Mouse (Mus musculus): ENCODE data around the gene Ecd.

The Ecd gene

DNA sequence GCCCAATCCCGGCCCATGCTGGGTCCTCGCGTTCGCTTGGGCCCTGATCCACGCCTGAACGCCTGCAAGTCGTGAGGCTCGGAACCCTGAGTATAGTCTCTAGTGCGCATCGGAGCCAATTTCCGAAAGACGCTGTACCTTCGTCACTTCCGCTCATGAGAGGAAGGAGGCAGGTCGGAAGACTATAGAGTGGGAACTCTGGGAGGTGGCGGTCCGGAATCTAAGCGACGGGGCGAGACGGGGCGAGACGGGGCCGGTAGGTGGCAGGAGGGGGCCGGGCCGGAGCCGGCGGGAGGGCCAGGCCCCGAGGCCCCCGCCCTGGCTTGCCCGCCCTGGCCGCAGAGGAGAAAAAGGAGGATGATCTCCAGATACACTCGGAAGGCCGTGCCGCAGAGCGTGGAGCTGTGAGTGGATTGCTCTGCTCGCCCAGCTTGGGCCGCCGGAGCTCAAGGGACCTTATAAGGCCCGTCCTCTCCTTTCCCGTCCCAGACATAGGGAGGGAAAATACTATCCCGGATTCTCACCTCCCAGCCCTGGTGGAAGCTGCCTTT lies at the start of gene Ecd, which contains the start of gene Fam149b:
Gene Ecd, minus strand, starts transcription at position 131 of the 551 bp plus-strand sequence.
Gene Fam149b, plus strand, starts transcription at position 172 of the 551 bp plus-strand sequence.
- peak; percentile 88 for DNase-seq

DNA sequence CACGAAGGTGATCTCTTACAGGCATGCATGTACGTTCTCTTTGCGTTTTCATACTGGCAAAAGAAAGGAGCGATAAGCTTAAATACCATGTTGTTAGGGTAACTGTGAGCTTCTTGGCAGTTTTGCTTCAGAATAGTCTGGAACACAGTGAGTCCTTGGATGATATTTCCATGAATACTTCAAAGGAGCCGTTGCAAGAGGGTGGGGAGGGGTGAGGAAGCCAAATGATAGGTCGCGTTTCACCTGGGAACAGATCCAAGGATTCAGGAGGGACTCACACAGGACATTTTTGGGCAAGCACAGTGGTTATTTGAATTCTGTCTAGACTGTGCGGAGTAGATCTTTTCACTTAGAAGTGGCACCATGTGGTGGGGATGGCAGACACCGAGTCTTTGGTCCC lies 49.3 kb upstream of the Ecd start:
- DNase-seq, result no peak

DNA sequence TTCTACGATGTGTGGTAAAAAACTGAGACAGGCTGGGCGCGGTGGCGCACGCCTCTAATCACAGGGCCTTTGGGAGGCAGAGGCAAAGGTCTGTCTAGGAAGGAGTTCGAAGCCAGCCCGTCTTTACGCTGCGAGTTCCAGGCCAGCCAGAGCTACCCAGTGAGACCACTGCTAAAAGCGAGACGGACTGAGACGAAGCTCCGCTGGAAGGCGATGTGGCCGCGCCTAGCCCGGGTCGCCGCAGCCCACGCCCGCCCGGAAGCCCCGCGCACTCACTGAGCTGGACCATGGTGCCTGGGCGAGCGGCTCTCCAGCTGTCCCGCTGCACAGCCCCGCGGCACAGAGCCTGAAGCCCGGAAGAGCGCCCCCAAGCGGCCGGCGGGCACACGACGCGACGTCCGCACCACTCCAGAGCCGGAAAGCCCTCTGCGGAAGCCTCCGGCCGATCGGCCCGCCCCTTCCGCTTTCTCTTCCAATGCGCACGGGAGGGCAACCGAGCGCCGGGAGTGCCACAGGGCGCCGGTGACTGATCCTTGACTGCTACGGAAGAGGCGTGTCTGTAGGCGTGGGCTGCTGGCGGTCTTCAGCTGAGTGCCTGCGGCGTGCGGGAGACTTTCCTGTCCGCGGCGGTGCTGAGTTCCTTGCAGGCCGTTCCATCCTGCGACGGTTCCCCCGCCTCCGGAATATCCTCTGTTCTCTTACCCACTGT lies 45.4 kb upstream of the Ecd start, which contains the start of gene Mrps16:
Gene Mrps16, minus strand, starts transcription at position 430 of the 709 bp plus-strand sequence.
- DNase-seq, result peak; percentile 98

DNA sequence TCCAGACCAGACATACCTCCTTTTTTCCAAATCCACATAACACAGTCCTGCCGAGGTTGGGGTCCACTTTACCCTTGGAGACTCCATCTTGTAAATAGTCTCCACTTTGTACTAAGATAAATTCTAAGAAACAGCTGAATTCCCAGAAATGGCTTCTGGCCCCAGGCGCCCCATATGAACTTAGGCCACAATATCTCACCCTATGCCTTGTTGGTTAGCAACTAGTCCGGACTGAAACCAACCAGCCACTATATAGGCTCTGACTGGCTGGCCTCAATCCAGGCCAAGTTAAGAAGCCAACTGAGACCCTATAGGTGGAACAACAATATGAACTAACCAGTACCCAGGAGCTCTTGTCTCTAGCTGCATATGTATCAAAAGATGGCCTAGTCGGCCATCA lies 44.4 kb upstream of the Ecd start:
- peak; percentile 58 for DNase-seq

DNA sequence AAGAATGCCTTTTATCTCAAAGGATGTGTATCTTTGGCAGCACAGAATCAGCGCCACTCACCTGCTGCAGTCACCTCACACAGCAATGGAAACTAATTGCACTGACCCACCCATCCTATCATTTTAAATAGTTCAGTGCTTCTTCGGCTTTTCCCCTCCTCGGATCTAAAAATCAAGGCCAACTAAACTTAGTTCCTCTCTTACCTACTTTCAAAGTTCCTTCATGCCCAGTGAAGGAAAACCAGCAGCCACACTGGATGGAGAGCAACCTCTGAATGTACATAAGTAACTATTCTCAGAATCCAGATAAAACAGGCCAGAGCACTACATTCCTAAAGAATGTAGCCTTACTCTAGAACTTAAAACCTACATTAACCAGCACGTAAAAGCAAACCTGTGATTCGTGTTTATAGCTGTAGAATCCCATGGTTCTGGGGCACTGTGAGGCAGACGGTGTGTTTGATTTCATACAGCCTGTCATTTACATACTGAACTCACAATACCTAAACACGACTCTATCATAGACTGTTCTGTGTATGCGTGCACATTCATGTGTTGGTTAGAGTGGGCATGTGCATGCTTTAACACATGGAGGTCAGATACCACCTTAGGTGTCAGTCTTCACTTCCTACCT lies 41.6 kb upstream of the Ecd start:
- DNase-seq, result no peak

DNA sequence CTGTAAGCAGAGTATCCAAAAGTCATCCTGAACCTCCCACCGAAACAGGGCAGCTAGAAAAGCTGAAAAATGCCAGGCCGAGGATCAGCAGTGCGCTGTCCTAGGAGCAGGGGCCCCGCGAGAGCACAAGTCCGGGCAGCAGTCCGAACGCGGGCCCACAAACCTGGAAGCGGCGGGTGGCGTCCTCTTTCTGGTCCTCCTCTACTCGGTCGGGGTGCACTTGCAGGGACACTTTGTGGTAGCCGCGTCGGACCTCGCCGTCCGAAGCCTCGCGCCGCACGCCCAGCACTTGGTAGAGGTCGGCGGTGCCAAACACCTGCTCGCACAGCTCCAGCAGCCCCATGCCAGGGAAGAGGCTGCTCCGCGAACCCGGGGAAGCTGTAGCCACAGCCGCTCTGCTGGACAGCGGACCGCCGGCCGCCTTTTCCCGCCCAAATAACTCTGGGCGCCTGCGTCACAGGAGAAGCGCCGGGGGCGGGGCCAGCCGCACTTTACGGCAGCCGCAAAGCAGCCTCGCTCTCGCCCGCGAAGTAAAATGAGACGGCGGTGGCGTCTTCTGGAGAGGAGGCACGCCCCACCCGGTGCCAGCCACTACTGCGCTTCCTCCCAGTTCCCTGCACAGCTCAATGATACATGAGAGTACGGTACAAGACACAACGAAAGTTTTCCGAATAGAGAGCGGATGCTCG lies 40.7 kb upstream of the Ecd start, which contains the start of gene Dnajc9:
Gene Dnajc9, minus strand, starts transcription at position 470 of the 689 bp plus-strand sequence.
- DNase-seq, result peak; percentile 93

DNA sequence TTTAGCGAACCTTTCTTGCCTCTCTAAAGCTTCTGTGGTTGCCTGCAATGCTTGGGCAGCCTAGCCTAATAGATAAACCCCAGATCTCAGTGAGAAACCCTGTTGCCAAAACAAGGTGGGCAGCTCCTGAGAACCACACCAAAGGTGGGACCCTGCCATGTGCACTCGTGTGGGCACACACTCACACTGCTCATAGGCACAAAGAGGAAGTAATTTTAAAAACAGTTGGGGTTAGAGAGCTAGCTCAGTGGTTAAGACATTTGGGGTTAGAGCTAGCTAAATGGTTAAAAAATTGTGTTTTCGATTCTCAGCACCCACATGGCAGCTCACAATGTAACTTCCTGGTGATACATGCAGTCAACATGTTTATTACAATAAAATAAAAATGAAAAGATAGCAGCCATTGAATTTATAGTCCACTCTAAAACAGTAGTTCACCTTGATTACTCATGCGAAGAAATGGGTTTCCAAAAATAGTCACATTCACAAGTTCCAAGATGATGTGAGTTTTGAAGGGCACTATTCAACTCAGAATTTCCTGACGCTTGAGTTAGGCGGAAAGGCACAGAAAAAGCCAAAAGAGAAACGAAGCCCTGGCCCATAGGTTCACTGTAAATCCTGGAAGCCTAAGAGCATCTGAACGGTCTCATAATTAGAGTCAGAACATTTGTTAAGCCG lies 32.0 kb upstream of the Ecd start:
- DNase-seq, result no peak

DNA sequence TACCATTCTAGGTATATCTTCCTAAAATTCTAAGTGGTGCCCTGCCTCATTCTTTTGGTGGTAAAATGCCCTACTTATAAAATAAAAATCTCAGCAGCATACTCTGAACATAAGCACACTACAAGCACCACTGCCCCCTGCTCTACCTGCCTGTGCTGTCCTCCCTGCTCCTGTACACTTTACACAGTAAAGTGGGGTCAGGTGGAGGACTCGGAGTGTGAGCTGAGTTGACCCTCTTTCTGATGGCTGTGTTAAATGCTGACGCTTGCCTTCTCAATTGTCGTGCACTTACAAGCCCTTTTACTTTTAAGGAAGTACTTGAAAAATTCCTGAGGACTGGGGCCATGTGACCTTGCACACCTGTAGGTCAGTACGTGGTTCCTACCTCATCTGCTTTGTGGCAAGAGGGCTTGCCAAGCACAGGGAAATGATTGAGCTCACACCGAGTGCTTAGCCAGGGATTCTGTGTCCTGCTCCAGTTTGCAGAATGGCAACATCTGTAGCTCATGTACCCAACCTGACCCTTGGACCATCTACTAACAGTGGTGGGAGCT lies 31.2 kb upstream of the Ecd start:
- DNase-seq, result no peak

DNA sequence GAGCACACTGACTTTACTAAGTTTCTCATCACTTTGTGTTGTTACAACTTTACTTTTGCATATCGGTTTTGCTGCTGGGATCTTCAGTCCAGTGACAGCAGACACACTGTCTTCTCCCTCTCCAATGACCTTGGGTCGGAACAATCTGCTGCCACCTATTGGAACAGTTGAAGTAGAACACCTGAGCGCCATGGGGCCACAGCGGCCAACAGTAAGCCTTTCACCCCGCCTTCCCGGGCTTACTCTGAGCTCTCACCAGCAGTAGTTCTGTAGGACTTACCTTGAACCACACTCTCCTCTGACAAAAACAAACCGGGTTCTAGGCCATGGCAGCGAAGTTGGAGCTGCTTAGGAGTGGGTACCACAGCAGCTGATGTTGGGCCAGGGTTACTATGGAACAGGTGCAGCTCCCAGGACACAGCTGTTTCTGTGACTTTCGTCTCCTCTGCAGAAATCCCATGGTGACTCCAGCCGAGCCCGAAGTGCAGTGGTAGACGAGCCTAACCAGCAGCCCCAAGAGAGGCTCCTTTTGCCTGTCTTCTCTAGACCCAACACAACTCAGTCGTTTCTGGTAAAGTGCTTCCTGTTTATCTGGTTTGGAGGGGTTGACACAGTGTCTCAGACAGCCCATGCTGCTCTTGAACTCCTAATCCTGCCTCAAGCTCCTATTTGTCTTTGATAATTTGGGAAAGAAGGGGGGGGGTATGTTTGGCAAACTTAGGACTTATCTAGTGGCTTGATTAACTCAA lies 30.6 kb upstream of the Ecd start:
- DNase-seq, result peak; percentile 32

DNA sequence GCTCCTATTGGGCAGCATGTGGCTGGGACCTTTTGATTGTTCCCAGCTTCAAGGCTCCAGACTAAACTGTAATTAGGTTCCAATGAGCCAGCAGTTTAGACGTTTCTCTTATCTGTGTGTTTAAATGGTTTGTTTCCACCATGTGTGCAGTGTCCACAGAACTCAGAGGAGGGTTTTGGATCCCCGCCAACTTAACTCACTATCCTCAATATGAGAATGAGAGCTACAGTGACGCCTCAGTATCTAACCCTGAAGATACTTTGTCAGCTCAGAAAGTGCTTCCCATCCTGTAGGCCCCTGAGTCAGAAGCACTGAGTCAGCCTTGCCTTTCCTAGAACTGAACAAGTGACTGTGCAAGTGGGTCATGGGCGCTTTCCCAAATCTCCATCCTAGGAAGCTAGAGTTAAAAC lies 29.2 kb upstream of the Ecd start:
- DNase-seq, result no peak

DNA sequence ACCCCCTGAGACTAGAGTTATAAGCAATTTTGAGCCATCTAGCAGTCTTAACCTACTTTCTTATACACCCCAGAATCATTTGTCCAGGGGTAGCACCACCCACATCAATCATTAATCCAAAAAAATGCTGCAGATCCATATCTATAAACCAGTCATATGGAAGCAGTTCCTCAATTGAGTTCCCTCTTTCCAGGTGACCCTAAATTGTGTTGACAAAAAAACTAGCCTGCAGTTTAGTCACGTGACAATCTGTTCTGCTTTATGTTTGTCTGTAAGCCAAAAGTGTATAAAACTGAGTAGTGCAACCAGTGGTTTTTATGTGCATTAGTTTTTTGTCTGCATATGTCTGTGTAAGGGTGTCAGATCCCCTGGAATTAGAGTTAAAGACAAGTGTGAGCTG lies 23.9 kb upstream of the Ecd start:
- no peak for DNase-seq

DNA sequence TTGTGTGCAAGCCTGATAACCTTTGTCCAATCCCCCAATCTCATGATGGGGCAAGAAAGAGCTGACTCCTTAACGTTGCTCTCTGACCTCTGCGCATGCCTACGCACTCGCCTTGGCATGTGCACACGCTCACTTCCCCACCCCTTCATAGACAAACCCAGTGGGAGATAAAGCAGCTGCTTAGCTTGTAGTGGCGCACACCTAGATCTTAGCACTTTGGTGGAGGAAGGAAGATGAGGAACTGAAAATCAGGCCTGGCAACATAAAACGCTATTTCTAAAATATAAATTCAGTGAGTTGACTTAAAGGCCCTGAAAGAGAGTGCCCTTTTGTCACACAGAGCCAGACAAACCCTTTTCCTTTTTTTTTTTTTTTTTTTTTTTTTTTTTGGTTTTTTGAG lies 22.9 kb upstream of the Ecd start:
- no peak for DNase-seq

DNA sequence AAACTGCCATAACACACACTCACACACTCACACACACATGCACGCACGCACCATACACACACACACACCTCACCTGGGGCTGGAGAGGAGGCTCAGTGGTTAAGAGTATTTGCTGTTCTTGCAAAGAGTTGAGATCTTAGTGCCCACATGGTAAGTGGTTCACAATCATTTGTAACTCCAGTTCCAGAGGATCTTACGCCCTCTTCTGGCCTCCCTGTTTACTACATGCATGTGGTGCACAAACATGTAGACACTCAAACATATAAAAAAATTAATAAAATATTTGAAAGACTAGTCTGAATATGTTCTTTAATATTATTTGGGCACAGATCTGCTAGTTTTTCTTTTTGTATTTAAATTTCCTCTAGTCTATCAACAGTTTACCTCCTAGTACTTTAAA lies 20.4 kb upstream of the Ecd start:
- DNase-seq, result no peak

DNA sequence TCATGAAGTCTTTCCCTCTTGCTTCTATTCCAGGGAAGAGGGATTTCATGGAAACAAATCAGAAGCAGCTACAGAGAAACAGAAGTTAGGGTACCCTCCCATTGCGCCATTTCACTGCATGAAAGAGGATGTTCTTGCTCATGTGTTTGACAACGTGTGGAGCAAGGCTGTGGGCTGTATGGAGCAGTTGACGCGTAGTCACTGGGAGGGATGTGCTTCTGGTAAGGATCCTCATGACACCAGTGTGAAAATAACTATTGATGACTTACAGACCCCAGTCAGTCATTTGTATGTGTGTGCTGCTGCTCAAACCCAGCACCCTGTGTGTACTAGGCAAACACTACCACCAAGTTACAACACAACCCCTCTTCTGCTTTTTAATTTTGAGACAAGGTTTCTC lies 15.3 kb upstream of the Ecd start:
- no peak for DNase-seq

DNA sequence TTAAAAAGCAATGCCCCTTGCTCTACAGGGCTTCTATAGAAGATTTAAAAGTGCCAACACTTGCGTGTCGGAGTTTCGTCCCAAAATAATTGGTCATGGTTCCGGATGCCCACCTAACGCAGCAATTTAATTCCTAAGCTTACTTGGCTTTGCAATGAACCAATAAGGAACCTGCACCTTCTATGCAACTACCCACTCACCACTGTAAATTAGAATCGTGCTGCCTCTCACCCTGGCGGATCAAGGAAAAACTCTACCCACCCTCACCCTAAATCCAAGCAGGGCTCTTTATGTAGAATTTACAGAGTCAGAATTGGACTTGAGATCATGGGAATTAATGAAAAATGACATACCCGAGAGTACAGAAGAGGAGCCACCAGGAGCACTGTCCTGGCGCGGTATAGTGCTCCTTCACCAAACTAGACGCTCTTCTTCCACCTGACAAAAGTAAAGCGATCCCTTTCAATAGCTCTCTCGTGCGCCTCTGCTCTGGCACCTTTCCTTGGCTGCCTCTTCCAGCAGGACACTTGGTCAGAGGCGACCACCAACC lies 405 bp downstream of the Ecd start:
- DNase-seq, result no peak

DNA sequence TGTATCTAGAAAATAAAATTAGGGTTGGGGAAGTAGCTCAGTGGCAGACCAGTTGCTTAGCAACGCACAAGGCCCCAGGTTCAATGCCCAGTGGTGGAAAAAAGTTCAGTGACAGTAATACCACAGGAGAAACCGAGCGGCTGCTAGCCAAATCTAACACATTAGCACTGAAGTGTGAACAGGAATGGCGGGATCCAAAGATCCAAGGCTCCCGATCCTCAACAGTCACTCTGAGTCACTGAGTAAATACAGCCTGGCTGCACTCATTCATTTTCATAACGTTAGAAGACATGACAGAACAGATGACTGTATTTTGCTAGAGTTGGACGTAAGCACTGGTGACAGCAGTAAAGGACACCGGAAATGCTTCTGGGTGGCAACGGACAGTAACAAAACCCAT lies 2.0 kb downstream of the Ecd start:
- no peak for DNase-seq

DNA sequence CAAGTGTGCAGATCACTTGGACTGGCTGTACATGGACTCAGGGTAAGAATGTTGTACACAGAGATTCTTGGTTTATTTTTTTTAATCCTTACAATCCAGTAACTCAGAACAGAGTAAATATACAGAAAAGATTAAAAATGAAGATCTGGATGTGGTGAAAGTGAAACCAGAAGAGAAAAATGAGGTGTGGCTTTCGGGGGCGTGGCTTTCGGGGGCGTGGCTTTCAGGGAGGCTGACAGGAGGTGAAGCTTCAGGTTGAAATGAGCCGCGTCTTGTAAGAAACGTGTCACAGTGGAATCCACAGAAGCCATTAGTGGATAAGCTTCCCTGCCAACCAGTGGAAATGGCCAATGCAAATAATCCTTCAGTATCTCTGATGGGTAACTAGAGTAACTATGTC lies 7.1 kb downstream of the Ecd start:
- DNase-seq, result no peak

DNA sequence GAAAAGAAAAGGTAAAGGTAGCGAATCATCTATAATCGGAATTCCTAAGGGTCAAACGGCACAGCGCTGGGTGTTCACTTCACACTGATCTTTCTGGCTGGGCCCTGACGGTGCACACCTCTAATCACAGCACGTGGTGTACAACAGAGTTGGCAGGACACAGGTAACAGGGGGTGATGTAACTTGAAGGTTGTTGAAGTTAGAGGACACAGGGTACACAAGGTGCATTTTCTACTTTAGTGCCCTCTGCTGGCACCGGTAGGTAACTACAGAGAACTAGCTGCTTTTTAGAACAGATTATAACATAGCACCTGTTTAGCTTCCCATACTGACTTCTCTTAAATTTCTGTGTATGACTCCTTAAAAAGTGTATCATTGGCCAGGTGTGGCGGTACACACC lies 7.8 kb downstream of the Ecd start:
- no peak for DNase-seq

DNA sequence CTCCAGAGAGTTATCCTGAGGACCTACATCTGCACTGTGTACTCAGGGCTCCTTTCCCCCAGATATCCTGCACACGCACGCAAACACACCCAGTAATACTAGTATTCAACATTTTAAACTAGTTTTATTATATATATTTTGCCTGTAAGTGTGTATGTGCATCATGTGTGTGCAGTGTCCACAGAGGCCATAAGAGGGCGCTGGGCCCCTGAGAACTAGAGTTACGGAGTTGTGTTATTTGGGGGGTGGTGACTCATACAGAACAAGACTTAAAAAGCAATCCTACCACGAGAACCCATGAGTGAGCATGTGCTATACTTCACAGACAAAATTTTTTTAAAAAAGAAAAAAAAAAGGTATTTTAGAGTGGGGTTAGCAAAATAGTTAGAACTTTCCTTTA lies 8.5 kb downstream of the Ecd start:
- DNase-seq, result no peak

DNA sequence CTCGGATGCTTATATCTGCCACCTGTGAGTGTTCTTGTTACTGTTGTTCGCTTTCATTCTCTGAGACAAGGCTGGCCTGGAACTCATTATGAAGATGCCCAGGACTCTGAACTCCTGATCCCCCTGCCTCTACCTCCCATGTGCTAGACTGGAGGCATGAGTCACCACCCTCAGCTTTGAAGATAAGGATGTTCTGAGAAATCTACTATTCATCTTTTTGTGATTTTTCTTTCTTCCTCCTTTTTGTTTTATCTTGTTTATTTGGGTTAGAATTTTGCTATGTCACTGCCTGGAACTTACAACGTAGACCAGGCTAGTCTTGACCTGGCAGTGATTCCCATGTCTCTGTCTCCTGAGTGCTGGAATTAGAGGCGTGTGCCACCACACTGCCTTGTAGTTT lies 16.6 kb downstream of the Ecd start:
- DNase-seq, result no peak

DNA sequence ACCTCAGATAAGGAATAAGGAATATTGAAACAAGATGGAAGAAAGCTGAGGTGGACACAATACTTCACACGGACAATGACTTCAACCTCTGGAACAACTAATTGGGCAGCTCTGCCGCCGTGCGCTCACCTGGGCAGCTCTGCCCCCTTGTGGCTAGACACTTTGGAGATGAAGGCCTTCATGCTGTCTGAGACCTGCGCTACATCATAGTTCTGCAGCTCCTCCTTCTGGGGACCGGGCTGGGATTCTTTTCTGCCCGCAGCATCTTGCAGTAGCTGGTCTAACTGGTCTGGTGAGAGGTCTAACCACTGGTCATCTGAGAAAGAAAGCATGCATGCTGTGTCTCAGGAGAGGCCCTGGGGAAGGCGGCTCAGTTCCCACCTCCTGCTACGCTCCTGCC lies 19.4 kb downstream of the Ecd start:
- DNase-seq, result no peak

DNA sequence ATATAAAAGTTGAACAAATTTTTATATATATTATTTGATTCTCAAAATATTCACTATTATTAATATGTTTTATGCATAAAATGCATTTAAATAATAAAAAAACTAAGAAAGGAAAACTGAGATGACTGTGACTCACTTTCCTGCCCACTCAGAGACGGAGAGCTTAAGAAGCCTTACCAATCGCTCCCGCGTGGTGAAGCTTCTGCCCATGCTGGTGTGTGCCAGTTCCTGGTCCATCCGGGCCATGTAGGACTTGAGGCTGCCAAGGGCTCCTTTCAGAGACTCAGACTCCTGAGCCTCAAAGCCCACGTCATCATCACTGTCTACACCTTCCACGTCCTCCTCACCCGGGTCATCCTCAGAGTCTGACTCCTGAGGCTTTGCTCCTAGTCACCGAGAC lies 23.7 kb downstream of the Ecd start:
- DNase-seq, result no peak

Measured in cerebellum, adult 11-12 months (tissue).